Mouse (Mus musculus) hindbrain, embryonic 10.5 days (tissue): ENCODE results near the gene Prkcz. TPM values are rescaled to one million over a fixed set of nuclear protein-coding genes. Genes with fewer than 3 reads are reported as not detected.

Source experiments
- DNase-seq: peaks from one replicate; pipeline ENCODE4 v3.0.0-alpha.2; 2017; ENCODE audit warnings: low spot score
- H3K27ac ChIP-seq: fragments of 300-500 bp; sonication (generic); 2 replicates; pipeline ENCODE4 v1.5.1; 2016; ENCODE audit warnings: mild to moderate bottlenecking, moderate library complexity
- H3K27me3 ChIP-seq: fragments of 300-500 bp; sonication (generic); 2 replicates; pipeline ENCODE4 v1.6.1; 2016; ENCODE audit warnings: mild to moderate bottlenecking; ENCODE audit not compliant: poor library complexity, insufficient read depth, severe bottlenecking
- H3K36me3 ChIP-seq: fragments of 300-500 bp; sonication (generic); 2 replicates; pipeline ENCODE4 v1.6.1; 2016; ENCODE audit warnings: mild to moderate bottlenecking, moderate library complexity
- H3K4me1 ChIP-seq: fragments of 300-500 bp; sonication (generic); replicated peaks from 2 replicates; pipeline ENCODE4 v1.6.1; 2016; ENCODE audit warnings: mild to moderate bottlenecking
- H3K4me3 ChIP-seq: fragments of 300-500 bp; sonication (generic); 2 replicates; pipeline ENCODE4 v1.5.1; 2016; ENCODE audit warnings: mild to moderate bottlenecking, moderate library complexity
- H3K9me3 ChIP-seq: fragments of 300-500 bp; sonication (generic); 2 replicates; pipeline ENCODE4 v1.6.1; 2016; ENCODE audit warnings: mild to moderate bottlenecking, moderate library complexity
- WGBS: fragments of 180-500 bp; shearing (Covaris S2); methylation state at CpG from one replicate; pipeline ENCODE4 v1.1.7; 2016; 5-methylcytosine and 5-hydroxymethylcytosine counted together
- polyA plus RNA-seq: library from polyadenylated mRNA; unstranded; fragments of >200 nt; fragmentation: Nextera tagmentation; extraction: Ambion mirVana; gene quantifications from 2 replicates; pipeline ENCODE4 v1.2.1, GENCODE M21; 2016

Prkcz gene
- polyA plus RNA-seq, 1 experiment from 2014 or later: 19.3 TPM

- Histone ChIP-seq H3K4me3 (peak within 1 kb of the TSS; percentile 95), H3K36me3 (peaks cover 9% of the 10 kb centered on the region; the same call in 1 of the 2 replicates), H3K9me3 (no peaks in the 10 kb centered on the region), H3K27me3 (peaks cover 7% of the 10 kb centered on the region; the same call in 1 of the 2 replicates), H3K27ac (peak within 1 kb of the TSS; percentile 98), H3K4me1 (peaks cover 59% of the 10 kb centered on the region)
- DNase-seq: no peak
- WGBS: 5% methylated on average over 60 of the region's 63 CpGs
Observed at GRCm38 (mm10) chr4:155222552-155222840, 138.7 kb downstream of the Prkcz start, which contains the start of gene Ski. Ski (minus strand) TSS chr4:155222592.

GRCm38 (mm10) chr4:155221599-155222551 is 139.3 kb downstream of the Prkcz start:
- DNase-seq: peak; percentile 68
- H3K36me3 ChIP-seq: peaks cover 9% of the 10 kb centered on the region
- peak overlapping the region; percentile 95 for H3K27ac ChIP-seq
- no peaks in the 10 kb centered on the region for H3K9me3 ChIP-seq
- peaks cover 7% of the 10 kb centered on the region; the same call in 1 of the 2 replicates for H3K27me3 ChIP-seq
- H3K4me3 ChIP-seq: peak overlapping the region; percentile 95
- under 1% methylated on average over 88 of the region's 93 CpGs for WGBS
- peaks cover 65% of the 10 kb centered on the region for H3K4me1 ChIP-seq

GRCm38 (mm10) chr4:155221106-155221505 is 140.1 kb downstream of the Prkcz start:
- Histone ChIP-seq H3K4me1 (peaks cover 72% of the 10 kb centered on the region), H3K4me3 (peak overlapping the region; percentile 95), H3K27me3 (peaks cover 7% of the 10 kb centered on the region; the same call in 1 of the 2 replicates), H3K36me3 (peaks cover 9% of the 10 kb centered on the region), H3K9me3 (no peaks in the 10 kb centered on the region), H3K27ac (peak overlapping the region; percentile 95)
- no peak for DNase-seq
- WGBS: 3% methylated on average over 7 of the region's 7 CpGs

- no peaks in the 10 kb centered on the region for H3K9me3 ChIP-seq
- DNase-seq: no peak
- WGBS: 11% methylated on average over 14 of the region's 14 CpGs
- peak overlapping the region; percentile 95 for H3K27ac ChIP-seq
- H3K4me1 ChIP-seq: peaks cover 79% of the 10 kb centered on the region
- peak overlapping the region; percentile 95 for H3K4me3 ChIP-seq
- peaks cover 9% of the 10 kb centered on the region for H3K36me3 ChIP-seq
- H3K27me3 ChIP-seq: peaks cover 1% of the 10 kb centered on the region; the same call in 1 of the 2 replicates
Observed at GRCm38 (mm10) chr4:155220213-155221100, 140.7 kb downstream of the Prkcz start.

GRCm38 (mm10) chr4:155219271-155220212 is 141.6 kb downstream of the Prkcz start:
- Histone ChIP-seq H3K9me3 (no peaks in the 10 kb centered on the region), H3K27me3 (no peaks in the 10 kb centered on the region), H3K27ac (peak overlapping the region; percentile 95), H3K4me1 (peaks cover 88% of the 10 kb centered on the region), H3K36me3 (peaks cover 9% of the 10 kb centered on the region), H3K4me3 (peak overlapping the region; percentile 95)
- no peak for DNase-seq
- WGBS: 71% methylated on average over 12 of the region's 12 CpGs

GRCm38 (mm10) chr4:155218104-155218732 is 142.9 kb downstream of the Prkcz start:
- Histone ChIP-seq H3K9me3 (no peaks in the 10 kb centered on the region), H3K36me3 (peaks cover 9% of the 10 kb centered on the region), H3K27me3 (no peaks in the 10 kb centered on the region), H3K27ac (no peak overlapping the region), H3K4me1 (peaks cover 92% of the 10 kb centered on the region), H3K4me3 (peak overlapping the region; percentile 95)
- no peak for DNase-seq
- 75% methylated on average over 9 of the region's 9 CpGs for WGBS

- H3K9me3 ChIP-seq: no peaks in the 10 kb centered on the region
- peaks cover 97% of the 10 kb centered on the region for H3K4me1 ChIP-seq
- H3K27ac ChIP-seq: peak overlapping the region; percentile 53
- 61% methylated on average over 12 of the region's 12 CpGs for WGBS
- H3K27me3 ChIP-seq: no peaks in the 10 kb centered on the region
- peak overlapping the region; percentile 95; the same call in 1 of the 2 replicates for H3K4me3 ChIP-seq
- no peak for DNase-seq
- peaks cover 15% of the 10 kb centered on the region for H3K36me3 ChIP-seq
Observed at GRCm38 (mm10) chr4:155217241-155218103, 143.7 kb downstream of the Prkcz start.

GRCm38 (mm10) chr4:155215773-155216630 is 145.2 kb downstream of the Prkcz start:
- DNase-seq: no peak
- peaks cover 94% of the 10 kb centered on the region for H3K4me1 ChIP-seq

GRCm38 (mm10) chr4:155215203-155215602 is 146.0 kb downstream of the Prkcz start:
- H3K4me1 ChIP-seq: peaks cover 95% of the 10 kb centered on the region
- H3K36me3 ChIP-seq: peaks cover 38% of the 10 kb centered on the region
- H3K4me3 ChIP-seq: no peak overlapping the region
- peaks cover 3% of the 10 kb centered on the region; the same call in 1 of the 2 replicates for H3K9me3 ChIP-seq
- WGBS: 56% methylated on average over 9 of the region's 9 CpGs
- H3K27ac ChIP-seq: peak overlapping the region; percentile 59; the same call in 1 of the 2 replicates
- DNase-seq: no peak
- H3K27me3 ChIP-seq: no peaks in the 10 kb centered on the region

More at GRCm38 (mm10) chr4:155215773-155216630, 145.2 kb downstream of the Prkcz start:
- Histone ChIP-seq H3K9me3 (peaks cover under 1% of the 10 kb centered on the region; the same call in 1 of the 2 replicates), H3K4me3 (0 out of 2 replicates have a peak overlapping the region, but pooled peaks have one; percentile 12), H3K27me3 (no peaks in the 10 kb centered on the region), H3K27ac (peak overlapping the region; percentile 59), H3K36me3 (peaks cover 30% of the 10 kb centered on the region)
- WGBS: 70% methylated on average over 12 of the region's 12 CpGs

GRCm38 (mm10) chr4:155214793-155215192 is 146.4 kb downstream of the Prkcz start:
- Histone ChIP-seq H3K4me3 (0 out of 2 replicates have a peak overlapping the region, but pooled peaks have one; percentile 13), H3K36me3 (peaks cover 42% of the 10 kb centered on the region), H3K4me1 (peaks cover 95% of the 10 kb centered on the region), H3K9me3 (peaks cover 3% of the 10 kb centered on the region; the same call in 1 of the 2 replicates), H3K27ac (no peak overlapping the region), H3K27me3 (no peaks in the 10 kb centered on the region)
- DNase-seq: no peak
- 82% methylated on average over 10 of the region's 10 CpGs for WGBS
